Mouse (Mus musculus) regulatory T cell (primary cell): ENCODE data around the gene Togaram1.

Experiments used
- in situ Hi-C: fragments of 300-600 bp; cut with MboI, MseI; formaldehyde crosslinking; loops from one replicate; pipeline ENCODE4 v1.15.1; 2025; ENCODE audit warnings: high pct_unique_total_duplicates

The Togaram1 gene

GRCm38 (mm10) chr12:65048799-65049198 lies 83.2 kb downstream of the Togaram1 start:
- in situ Hi-C loops, result no loop called here

DNA sequence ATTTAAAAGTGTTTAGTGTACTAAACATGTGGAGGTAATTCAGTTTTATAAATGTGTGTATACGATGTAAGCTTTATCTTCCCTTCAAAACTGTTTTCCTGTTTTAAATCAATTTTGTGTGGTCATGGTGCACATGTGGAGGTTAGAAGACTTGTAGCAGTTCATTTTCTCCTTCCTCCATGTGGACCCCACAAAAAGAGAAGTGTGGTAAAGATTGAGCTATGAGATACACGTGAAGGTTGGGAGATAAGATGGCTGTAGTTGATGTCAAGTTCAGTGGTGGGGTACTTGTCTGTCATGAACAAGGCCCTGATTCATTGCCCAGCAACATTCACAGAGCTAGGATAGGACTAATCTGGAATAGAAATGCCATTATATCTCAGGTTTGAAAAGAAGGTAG lies 92.6 kb downstream of the Togaram1 start:
- in situ Hi-C loops, result no loop called here

DNA sequence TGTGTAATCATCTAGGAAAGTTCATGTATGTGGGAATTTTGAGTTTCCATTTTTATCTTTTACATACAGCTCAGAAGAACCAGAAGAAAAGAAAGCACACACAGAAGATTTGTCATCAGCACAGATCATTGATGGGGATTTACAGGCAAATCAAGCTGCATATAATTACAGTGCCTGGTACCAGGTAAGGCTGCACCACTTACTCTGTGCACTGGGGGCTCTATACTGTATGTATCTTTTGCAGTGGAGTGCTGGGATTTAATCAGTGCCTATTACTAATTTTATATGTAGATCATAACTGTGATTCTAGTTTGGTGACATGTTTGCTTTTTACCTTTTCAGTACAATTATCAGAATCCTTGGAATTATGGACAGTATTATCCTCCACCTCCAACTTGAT lies 95.5 kb downstream of the Togaram1 start:
- in situ Hi-C loops, result no loop called here

DNA sequence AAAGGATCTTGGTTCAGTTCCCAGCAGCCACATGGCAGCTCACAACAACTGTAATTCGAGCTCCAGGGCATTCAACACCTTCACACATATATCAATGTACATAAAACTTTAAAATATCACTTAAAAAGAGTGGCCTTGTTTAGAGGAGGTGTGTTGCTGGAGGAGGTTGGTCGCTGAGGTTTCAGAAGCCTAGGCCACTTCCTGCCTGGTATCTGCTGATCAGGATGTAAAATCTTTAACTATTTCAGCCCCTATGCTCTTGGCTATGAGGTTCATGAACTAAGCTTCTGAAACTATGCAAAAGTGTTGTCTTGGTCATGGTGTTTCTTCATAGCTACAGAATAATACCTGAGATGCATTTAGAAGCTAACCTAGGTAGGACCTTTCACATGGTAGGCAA lies 99.6 kb downstream of the Togaram1 start:
- in situ Hi-C loops, result no loop called here

GRCm38 (mm10) chr12:65066234-65066633 lies 100.6 kb downstream of the Togaram1 start:
- in situ Hi-C loops, result no loop called here

GRCm38 (mm10) chr12:65068409-65068808 lies 102.8 kb downstream of the Togaram1 start:
- in situ Hi-C loops, result no loop called here
